8 mouse cellular contexts compared by ENCODE assay signal in genomic region chr4:123412528-123412878, GRCm38 (mm10).
A peak's percentile ranks its signal among the peaks of the same experiment; 100 is the strongest.
DNase-seq lines count a peak whose midpoint lies in the region; ATAC-seq and TF ChIP-seq lines count a peak whose summit lies in the region.

No protein-coding gene starts in this region.

- H3K9ac ChIP-seq in heart, postnatal 0 days (replicated peaks; ENCODE audit: low read depth, low read length) = peak overlapping the region; percentile 83
- H3K9ac ChIP-seq in lung, postnatal 0 days (replicated peaks; ENCODE audit: low read depth) = peak overlapping the region; percentile 74

- ATAC-seq in heart, postnatal 0 days (ENCODE audit: insufficient read depth, low read depth) = no peak
- ATAC-seq in lung, postnatal 0 days = no peak; the same call in 1 of the 2 replicates
- no peak for ATAC-seq in activated CD4-positive, CD25-positive, alpha-beta regulatory T cell, adult 4 months

- peak; percentile 53 for DNase-seq in gastrocnemius, adult 2 months
- no peak for DNase-seq in gastrocnemius, postnatal 4 days (ENCODE audit: low spot score in 2 of 2)
- DNase-seq in heart, postnatal 0 days (ENCODE audit: low spot score) = no peak
- peak; percentile 67 for DNase-seq in lung, postnatal 0 days (ENCODE audit: low spot score)
- no peak for DNase-seq in adrenal gland, adult (ENCODE audit: inconsistent age in 2 of 2, low spot score in 1 of 2)
- no peak for DNase-seq in thymus, postnatal 36 days

- H3K9me3 ChIP-seq in heart, postnatal 0 days (replicated peaks; ENCODE audit: control insufficient read depth, low read length) = no peaks in the 10 kb centered on the region
- no peaks in the 10 kb centered on the region for H3K9me3 ChIP-seq in lung, postnatal 0 days (ENCODE audit: low read length)

- H3K4me3 ChIP-seq in gastrocnemius, adult 2 months = peak overlapping the region; percentile 76
- peak overlapping the region; percentile 27 for H3K4me3 ChIP-seq in bone marrow, adult 2 months (replicated peaks; ENCODE audit: control insufficient read depth, low read depth, low read length)
- H3K4me3 ChIP-seq in heart, postnatal 0 days (ENCODE audit: low read depth, low read length) = peak overlapping the region; percentile 76
- peak overlapping the region; percentile 64 for H3K4me3 ChIP-seq in lung, postnatal 0 days (ENCODE audit: low read depth, low read length)

- 39% methylated on average over 6 of the region's 6 CpGs for WGBS in bone marrow, adult 2 months
- 7% methylated on average over 6 of the region's 6 CpGs for WGBS in heart, postnatal 0 days
- WGBS in lung, postnatal 0 days = 5% methylated on average over 6 of the region's 6 CpGs

- H3K27ac ChIP-seq in gastrocnemius, adult 2 months = peak overlapping the region; percentile 96
- H3K27ac ChIP-seq in bone marrow, adult 2 months (ENCODE audit: control insufficient read depth, insufficient read depth, low read depth, low read length, poor library complexity) = no peak overlapping the region
- H3K27ac ChIP-seq in heart, postnatal 0 days (ENCODE audit: low read depth) = peak overlapping the region; percentile 99
- peak overlapping the region; percentile 98 for H3K27ac ChIP-seq in lung, postnatal 0 days (ENCODE audit: low read length)

- TF ChIP-seq CTCF in gastrocnemius, adult 2 months (IDR thresholded peaks at IDR 0.05) = no peak
- TF ChIP-seq CTCF in bone marrow, adult 2 months (IDR thresholded peaks at IDR 0.05; ENCODE audit: control insufficient read depth, insufficient read depth, low read length) = no peak
- TF ChIP-seq CTCF in heart, postnatal 0 days (IDR thresholded peaks at IDR 0.05; ENCODE audit: low read depth) = no peak
- TF ChIP-seq CTCF in lung, postnatal 0 days (IDR thresholded peaks at IDR 0.05) = peak; percentile 0; the same call in 1 of the 2 replicates

- H3K4me1 ChIP-seq in bone marrow, adult 2 months (ENCODE audit: control insufficient read depth, insufficient read depth, low read length) = peaks cover 1% of the 10 kb centered on the region
- peaks cover 63% of the 10 kb centered on the region for H3K4me1 ChIP-seq in heart, postnatal 0 days (ENCODE audit: control insufficient read depth, insufficient read depth)
- peaks cover 44% of the 10 kb centered on the region; the same call in 1 of the 2 replicates for H3K4me1 ChIP-seq in lung, postnatal 0 days (ENCODE audit: insufficient read depth, low read depth, low read length)

- peaks cover 10% of the 10 kb centered on the region; the same call in 1 of the 2 replicates for H3K36me3 ChIP-seq in heart, postnatal 0 days (replicated peaks; ENCODE audit: control insufficient read depth, insufficient read depth, low read length)
- H3K36me3 ChIP-seq in lung, postnatal 0 days (ENCODE audit: insufficient read depth, low read length) = no peaks in the 10 kb centered on the region

- TF ChIP-seq EP300 in heart, postnatal 0 days (IDR thresholded peaks at IDR 0.05; ENCODE audit: low read depth) = no peak
- TF ChIP-seq EP300 in lung, postnatal 0 days (IDR thresholded peaks at IDR 0.05) = no peak

- no peaks in the 10 kb centered on the region for H3K27me3 ChIP-seq in heart, postnatal 0 days (ENCODE audit: control insufficient read depth, insufficient read depth, low read length)
- no peaks in the 10 kb centered on the region for H3K27me3 ChIP-seq in lung, postnatal 0 days (replicated peaks; ENCODE audit: insufficient read depth, low read length)

- H3K4me2 ChIP-seq in heart, postnatal 0 days (ENCODE audit: low read depth, low read length) = peak overlapping the region; percentile 85
- peak overlapping the region; percentile 86 for H3K4me2 ChIP-seq in lung, postnatal 0 days (replicated peaks; ENCODE audit: low read depth, low read length)

- TF ChIP-seq POLR2A in bone marrow, adult 2 months (IDR thresholded peaks at IDR 0.05; ENCODE audit: borderline replicate concordance, control insufficient read depth, low read depth, low read length) = no peak

- intact Hi-C loops in gastrocnemius, adult 2 months (cut with DNase I) = loop anchor here (5.0 to 10.0 kb wide), 2 partner anchors 45 to 538 kb away; no protein-coding TSS in a partner anchor

Comparison
In these comparisons a context has a peak if more than half of its experiments do, and no peak if none do; other contexts are left out.
1. DNase-seq: peak in gastrocnemius, adult 2 months (single experiment) and lung, postnatal 0 days (single experiment); none in gastrocnemius, postnatal 4 days (0 of 2), heart, postnatal 0 days (single experiment), adrenal gland, adult (0 of 2) and thymus, postnatal 36 days (0 of 2).
2. Peak in every context shown above with its lines, with median percentiles within 50 percentile points of each other: H3K4me3 ChIP-seq.